Mouse (Mus musculus): Measurements from ENCODE around the gene Slc23a2. TPM values are rescaled to one million over a fixed set of nuclear protein-coding genes. Genes with fewer than 3 reads are reported as not detected.

Gene Slc23a2
- polyA plus RNA-seq, 1 experiment from 2014 or later = 17.1 TPM

- Histone ChIP-seq H3K27ac (no peak overlapping the region), H3K4me2 (replicated peaks) (no peak overlapping the region), H3K36me3 (peaks cover 71% of the 10 kb centered on the region), H3K4me1 (0 out of 2 replicates have a peak, but pooled peaks cover 2% of the 10 kb centered on the region), H3K9me3 (replicated peaks) (no peaks in the 10 kb centered on the region), H3K27me3 (no peaks in the 10 kb centered on the region), H3K9ac (no peak overlapping the region), H3K4me3 (no peak overlapping the region)
- no peak for ATAC-seq (ENCODE audit: low FRiP score)
- WGBS = 83% methylated on average over 9 of the region's 9 CpGs
These were observed 140.3 kb downstream of the Slc23a2 start for GRCm38 (mm10) chr2:132004495-132005136.

- ATAC-seq (ENCODE audit: low FRiP score) = no peak
- Histone ChIP-seq H3K4me1 (0 out of 2 replicates have a peak, but pooled peaks cover 2% of the 10 kb centered on the region), H3K27me3 (no peaks in the 10 kb centered on the region), H3K4me3 (no peak overlapping the region), H3K9me3 (replicated peaks) (no peaks in the 10 kb centered on the region), H3K27ac (no peak overlapping the region), H3K4me2 (replicated peaks) (no peak overlapping the region), H3K9ac (no peak overlapping the region), H3K36me3 (peaks cover 70% of the 10 kb centered on the region)
- 83% methylated on average over 5 of the region's 5 CpGs for WGBS
These were observed 141.0 kb downstream of the Slc23a2 start for GRCm38 (mm10) chr2:132003916-132004315.

Other genes starting within 250 kb of the Slc23a2 start
- gene Prnp, start 235.2 kb downstream of the Slc23a2 start, polyA plus RNA-seq (2016; fragmentation: Nextera tagmentation; extraction: Ambion mirVana) = 62.9 and 69.2 TPM in 2 replicates
- not detected in 2 replicates for gene Prn, start 235.2 kb downstream of the Slc23a2 start, polyA plus RNA-seq (2016; fragmentation: Nextera tagmentation; extraction: Ambion mirVana)
- 11.6 and 13.3 TPM in 2 replicates for gene Prnd, start 194.2 kb downstream of the Slc23a2 start, polyA plus RNA-seq (2016; fragmentation: Nextera tagmentation; extraction: Ambion mirVana)
- gene Rassf2, start 114.8 kb downstream of the Slc23a2 start, polyA plus RNA-seq (2016; fragmentation: Nextera tagmentation; extraction: Ambion mirVana) = 29.2 and 30.9 TPM in 2 replicates
- gene Tmem230, start 102.7 kb upstream of the Slc23a2 start, polyA plus RNA-seq (2016; fragmentation: Nextera tagmentation; extraction: Ambion mirVana) = 56.5 and 60.9 TPM in 2 replicates
- gene Pcna, start 108.2 kb upstream of the Slc23a2 start, polyA plus RNA-seq (2016; fragmentation: Nextera tagmentation; extraction: Ambion mirVana) = 173 and 178 TPM in 2 replicates
- gene Cds2, start 118.0 kb upstream of the Slc23a2 start, polyA plus RNA-seq (2016; fragmentation: Nextera tagmentation; extraction: Ambion mirVana) = 41.6 and 43.7 TPM in 2 replicates
- 1.1 and 1.4 TPM in 2 replicates for gene Prokr2, start 240.3 kb upstream of the Slc23a2 start, polyA plus RNA-seq (2016; fragmentation: Nextera tagmentation; extraction: Ambion mirVana)